Mouse (Mus musculus) spleen, embryonic (tissue): ENCODE measurements around the gene Hivep3.

Experiments used
- CTCF ChIA-PET: fragments of 350-600 bp; sonication (Branson Sonifier 250); formaldehyde crosslinking; loops from one replicate; lab custom pipeline; 2022; lab: Charles Lee

Gene Hivep3

DNA sequence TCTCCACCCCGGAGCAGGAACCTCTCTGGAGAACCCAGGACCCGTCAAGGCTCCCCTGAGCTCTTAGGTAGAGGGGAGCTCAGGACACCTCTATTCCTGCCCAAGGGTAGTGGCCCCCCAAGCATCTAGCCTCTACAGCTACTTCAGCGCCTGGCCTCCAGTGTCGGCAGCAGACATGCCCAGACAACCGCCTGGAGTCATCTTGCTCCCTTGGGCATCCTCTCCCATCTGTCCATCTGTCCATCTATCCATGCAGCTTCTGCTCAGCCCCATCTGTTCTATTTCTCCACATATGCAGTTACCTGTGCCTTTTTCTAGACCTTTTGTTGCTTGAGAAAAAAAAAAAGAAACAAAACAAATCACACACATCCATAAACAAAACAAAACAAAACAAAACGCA lies 400.6 kb downstream of the Hivep3 start:
- CTCF ChIA-PET: interaction anchor here (0.6 kb wide), 1 partner anchor 173 kb away, joined by 3 read pairs; no protein-coding TSS in a partner anchor

- CTCF ChIA-PET: no interaction called here
Measured at GRCm38 (mm10) chr4:120141810-120142209, 408.2 kb downstream of the Hivep3 start.

DNA sequence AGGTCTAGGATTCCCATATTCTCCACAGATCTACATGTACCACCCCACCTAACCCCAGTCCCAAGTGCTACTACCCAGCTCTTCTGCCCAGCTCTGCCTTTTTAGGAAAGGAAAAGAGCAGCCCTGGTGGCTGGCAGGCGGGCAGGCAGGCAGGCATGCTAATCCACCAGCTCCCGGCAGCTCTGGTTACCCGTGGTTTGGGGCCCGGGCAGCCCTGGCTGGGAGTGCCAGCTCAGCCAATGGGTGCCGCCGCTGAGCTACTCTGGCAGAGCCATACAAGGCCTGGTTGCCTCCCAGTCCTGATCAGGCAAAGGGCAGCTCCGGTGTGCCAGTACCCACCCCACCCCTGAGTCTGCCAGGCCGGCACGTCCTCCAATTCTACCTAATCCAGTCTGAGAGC lies 409.3 kb downstream of the Hivep3 start:
- CTCF ChIA-PET: no interaction called here

DNA sequence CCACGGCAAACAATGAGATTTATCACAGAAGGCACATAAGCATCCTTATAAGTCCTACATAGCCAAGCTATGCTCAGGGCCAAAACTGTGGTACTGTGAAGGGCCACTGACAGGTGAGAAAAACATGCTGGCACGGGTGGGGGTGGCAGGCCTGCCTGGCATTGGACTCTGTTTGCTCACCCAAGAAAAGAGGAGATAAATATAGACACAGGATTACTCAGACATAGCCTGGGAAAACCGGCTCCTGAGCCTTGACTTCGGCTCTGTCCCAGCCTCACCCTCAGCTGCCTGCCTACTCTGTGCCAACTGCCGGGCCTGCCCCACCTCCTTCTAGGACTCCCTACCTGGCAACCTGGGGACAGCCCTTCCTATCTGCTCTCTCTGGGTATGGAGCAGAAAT lies 410.8 kb downstream of the Hivep3 start:
- CTCF ChIA-PET: no interaction called here

GRCm38 (mm10) chr4:120145931-120146330 lies 412.3 kb downstream of the Hivep3 start:
- CTCF ChIA-PET: no interaction called here

DNA sequence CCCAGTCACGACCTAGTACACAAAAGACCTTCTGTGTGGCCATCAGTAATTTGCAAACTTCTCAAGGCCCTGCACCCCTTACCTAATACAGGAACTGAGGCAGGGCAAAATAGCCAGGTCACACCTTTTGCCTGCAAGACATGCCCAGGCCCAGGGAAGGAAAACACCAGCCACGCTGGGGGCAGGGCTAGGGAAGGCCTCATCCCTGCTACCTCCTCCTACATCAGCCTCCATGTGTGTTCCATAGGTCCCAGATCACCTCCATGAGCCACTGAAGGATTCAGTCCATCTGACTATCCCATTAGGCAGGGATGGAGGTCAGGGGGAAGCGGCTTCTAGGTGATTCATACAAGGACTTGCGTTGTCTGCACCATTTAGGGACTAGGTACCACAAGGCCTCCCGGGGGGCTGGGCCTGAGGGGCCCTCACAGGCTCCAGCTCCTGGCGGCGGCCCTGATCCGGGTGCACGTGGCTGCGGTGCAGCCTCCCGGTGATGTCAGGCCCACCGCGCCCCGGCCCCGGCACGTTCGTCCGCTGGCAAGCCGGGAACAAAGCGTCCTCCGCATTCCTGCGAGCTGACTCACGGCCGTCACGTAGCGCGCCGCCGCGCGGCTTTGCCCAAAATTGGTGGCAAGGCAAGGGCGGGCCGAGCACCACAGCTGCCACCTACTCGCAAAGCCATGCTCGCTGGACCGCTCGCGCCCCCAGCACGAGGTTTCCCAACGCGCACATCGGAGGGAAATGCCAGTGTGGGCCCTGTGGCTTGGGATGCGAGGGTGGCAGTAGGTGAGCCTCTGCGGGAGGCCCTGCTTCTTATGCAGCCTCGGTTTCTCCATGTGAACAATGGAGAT lies 414.9 kb downstream of the Hivep3 start:
- CTCF ChIA-PET: no interaction called here

DNA sequence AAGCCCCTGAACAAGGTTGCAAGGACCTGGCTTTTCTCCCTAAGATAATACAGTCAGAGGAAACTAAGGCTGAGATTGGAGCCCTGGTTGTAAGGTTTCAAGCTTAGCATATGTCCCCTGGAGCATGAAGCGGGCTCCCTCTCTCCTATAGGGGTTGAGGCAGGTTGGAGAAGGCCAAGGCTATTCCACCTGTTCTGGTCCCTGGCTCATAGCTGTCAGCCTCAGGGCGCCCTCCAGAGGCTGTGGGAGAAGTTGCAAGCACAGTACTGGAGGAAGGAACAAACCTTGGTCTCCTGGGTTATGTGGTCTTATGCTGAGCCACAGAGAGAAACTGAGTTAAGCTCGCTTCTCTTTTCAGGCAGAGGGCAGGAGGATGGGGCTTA lies 415.5 kb downstream of the Hivep3 start:
- CTCF ChIA-PET: no interaction called here

- CTCF ChIA-PET: no interaction called here
Measured at GRCm38 (mm10) chr4:120150345-120150920, 416.8 kb downstream of the Hivep3 start.

DNA sequence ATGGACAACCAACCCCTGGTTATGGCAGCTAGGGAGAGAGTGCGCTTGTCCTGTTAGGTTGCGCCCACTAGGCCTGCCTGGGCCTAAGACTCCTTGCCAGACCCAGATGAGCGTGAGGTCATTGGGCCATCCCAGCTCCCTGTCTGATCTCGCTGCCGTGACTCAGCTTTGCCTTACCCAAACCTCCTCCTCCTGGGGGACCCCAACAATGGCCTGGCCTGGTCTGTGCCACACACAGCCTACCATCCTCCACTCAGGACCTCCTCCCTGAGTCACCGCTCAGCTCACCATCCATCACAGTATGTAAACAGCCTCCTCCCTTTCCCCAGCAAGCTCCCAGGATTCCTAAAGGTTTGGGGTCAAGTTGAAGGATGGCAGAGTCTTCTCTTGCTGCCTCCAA lies 418.3 kb downstream of the Hivep3 start:
- CTCF ChIA-PET: no interaction called here

DNA sequence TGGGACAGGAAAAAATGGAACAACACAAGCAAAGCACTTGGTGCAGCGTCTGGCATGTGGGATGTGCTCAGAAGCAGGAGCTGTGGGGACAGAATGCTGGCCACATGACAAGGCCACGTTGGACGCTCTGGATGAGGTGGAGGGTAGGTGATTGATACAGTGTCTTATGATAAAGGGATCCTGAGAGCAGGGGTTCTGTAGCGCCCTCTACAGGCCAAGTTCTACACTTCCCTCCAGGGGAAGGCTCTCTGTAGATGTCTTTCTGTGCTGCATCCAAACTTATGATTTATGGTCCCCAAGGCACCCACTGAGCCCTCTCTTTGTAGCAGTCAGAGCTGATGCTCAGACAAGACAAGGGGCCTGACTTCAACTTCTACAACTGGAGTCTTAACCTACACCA lies 419.1 kb downstream of the Hivep3 start:
- CTCF ChIA-PET: no interaction called here

- CTCF ChIA-PET: no interaction called here
Measured at GRCm38 (mm10) chr4:120153736-120154135, 420.2 kb downstream of the Hivep3 start.

DNA sequence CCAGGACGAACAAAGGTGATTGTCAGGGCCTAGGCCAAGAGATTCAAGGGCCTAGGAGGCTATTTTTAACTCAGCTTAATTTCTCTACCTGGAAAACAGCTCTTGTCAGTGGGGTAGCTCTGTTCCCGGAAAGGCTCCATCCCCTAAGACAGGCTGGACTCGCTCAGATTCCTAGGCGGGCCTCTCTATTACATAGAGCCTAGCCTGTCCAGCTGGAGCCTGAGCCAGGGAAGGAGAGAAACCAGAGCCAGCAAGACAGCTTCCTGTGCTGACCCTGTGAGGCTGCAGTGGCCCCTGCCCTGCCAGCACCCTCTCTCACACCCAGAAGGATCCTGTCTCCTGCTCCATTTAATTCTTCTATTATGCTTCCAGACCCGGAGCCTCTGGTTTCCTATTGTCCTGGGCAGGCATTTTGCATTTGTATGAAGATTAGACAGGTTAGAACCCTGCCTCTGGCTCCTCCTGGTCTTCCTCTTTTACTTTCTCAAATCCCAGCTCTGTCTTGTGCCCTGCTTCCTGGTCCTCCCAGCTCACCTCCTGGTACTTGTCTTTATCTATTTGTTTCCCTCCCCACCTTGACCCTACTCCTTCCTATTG lies 425.2 kb downstream of the Hivep3 start:
- CTCF ChIA-PET: no interaction called here

GRCm38 (mm10) chr4:120161166-120161949 lies 427.8 kb downstream of the Hivep3 start, which contains the start of gene Edn2:
Edn2 (plus strand) TSS chr4:120161206.
- CTCF ChIA-PET: no interaction called here

GRCm38 (mm10) chr4:120162586-120162985 lies 429.0 kb downstream of the Hivep3 start:
- CTCF ChIA-PET: no interaction called here

DNA sequence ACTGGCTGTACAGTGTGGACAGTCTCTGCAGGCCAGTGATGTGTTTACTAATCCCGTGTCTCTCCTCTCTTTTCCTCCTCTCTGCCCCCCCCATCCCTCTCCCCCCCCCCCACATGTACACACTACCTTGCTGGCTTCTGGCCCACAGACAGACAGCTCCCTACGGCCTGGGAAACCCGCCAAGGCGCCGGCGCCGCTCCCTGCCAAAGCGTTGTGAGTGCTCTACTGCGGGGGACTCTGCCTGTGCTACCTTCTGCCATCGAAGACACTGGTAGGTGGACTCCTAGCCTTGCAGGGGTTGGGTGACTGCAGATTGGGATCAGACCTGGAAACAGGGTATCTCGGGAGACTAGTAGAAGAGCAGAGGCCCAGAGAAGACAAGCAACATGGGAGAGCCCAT lies 429.7 kb downstream of the Hivep3 start:
- CTCF ChIA-PET: no interaction called here

- CTCF ChIA-PET: no interaction called here
Measured at GRCm38 (mm10) chr4:120164316-120164715, 430.7 kb downstream of the Hivep3 start.

- CTCF ChIA-PET: no interaction called here
Measured at GRCm38 (mm10) chr4:120167778-120168177, 434.2 kb downstream of the Hivep3 start.

GRCm38 (mm10) chr4:120168346-120168745 lies 434.8 kb downstream of the Hivep3 start:
- CTCF ChIA-PET: no interaction called here

DNA sequence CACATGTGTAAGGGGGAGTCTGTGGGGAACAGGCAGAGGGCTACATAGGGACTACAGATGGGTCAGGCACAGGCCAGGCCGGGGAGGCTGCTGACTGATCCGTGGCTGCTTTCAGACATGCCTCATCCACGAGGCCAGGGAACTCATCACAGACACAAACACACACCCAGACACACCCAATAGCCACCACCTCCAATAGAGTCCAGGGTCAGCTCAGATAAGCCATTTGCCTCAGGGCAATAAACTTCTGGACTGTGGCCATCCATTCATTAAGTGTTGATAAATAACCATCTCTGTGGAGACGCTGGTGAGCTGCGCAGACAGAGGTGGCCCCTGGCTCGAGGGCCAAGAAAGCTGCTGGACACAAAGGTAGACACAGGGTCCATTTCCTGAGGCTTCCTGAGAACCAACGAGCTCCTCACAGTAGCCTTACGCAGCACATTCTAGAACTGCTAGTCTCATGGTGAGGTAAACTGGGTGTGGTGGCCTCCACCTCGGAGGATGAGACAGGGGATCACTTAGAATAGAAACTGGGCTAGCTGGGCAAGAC lies 436.9 kb downstream of the Hivep3 start:
- CTCF ChIA-PET: no interaction called here

- CTCF ChIA-PET: no interaction called here
Measured at GRCm38 (mm10) chr4:120172050-120172684, 438.6 kb downstream of the Hivep3 start.

- CTCF ChIA-PET: no interaction called here
Measured at GRCm38 (mm10) chr4:120179123-120179522, 445.5 kb downstream of the Hivep3 start.
